Mouse (Mus musculus): ENCODE data around the gene Tldc2. TPM values are rescaled to one million over a fixed set of nuclear protein-coding genes. Genes with fewer than 3 reads are reported as not detected.

Tldc2 gene
- polyA plus RNA-seq, 1 experiment from 2014 or later: not detected

DNA sequence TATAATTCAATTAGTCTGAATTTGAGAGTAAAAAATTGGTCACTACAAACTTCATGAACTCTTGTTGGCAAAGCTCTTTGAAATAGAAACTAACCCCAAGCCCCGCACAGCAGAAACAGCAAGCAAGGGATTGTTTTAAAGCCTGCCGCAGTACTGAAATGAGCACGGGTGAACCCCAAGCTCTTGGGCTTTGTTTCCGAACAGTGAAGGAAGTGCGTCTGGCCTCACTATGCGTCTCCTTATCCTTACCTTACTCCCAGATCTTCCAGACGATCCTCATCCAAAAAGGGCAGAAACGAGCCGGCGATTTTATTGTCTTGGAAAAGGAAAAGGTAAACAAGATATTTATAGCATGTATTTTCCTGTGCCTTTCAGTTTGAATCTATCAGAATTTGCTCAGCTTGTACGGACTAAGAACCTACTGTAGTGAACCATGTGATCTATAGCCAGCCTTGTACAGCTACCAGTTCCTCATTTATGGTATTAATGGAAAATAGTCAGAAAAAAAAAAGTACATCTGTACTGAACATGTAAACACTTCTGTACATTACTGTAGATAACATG is 42.8 kb downstream of the Tldc2 start:
- Histone ChIP-seq H3K9me3 (replicated peaks) (no peaks in the 10 kb centered on the region), H3K9ac (no peak overlapping the region), H3K27me3 (no peaks in the 10 kb centered on the region), H3K4me1 (replicated peaks) (peaks cover 49% of the 10 kb centered on the region), H3K4me3 (replicated peaks) (peak overlapping the region; percentile 3), H3K36me3 (replicated peaks) (peaks cover 29% of the 10 kb centered on the region; the same call in 1 of the 2 replicates), H3K27ac (replicated peaks) (peak overlapping the region; percentile 35; the same call in 1 of the 2 replicates), H3K4me2 (peak overlapping the region; percentile 42)
- no peak for ATAC-seq (ENCODE audit: insufficient read depth)
- 37% methylated on average over 11 of the region's 11 CpGs for WGBS (ENCODE audit: insufficient replicate concordance)

DNA sequence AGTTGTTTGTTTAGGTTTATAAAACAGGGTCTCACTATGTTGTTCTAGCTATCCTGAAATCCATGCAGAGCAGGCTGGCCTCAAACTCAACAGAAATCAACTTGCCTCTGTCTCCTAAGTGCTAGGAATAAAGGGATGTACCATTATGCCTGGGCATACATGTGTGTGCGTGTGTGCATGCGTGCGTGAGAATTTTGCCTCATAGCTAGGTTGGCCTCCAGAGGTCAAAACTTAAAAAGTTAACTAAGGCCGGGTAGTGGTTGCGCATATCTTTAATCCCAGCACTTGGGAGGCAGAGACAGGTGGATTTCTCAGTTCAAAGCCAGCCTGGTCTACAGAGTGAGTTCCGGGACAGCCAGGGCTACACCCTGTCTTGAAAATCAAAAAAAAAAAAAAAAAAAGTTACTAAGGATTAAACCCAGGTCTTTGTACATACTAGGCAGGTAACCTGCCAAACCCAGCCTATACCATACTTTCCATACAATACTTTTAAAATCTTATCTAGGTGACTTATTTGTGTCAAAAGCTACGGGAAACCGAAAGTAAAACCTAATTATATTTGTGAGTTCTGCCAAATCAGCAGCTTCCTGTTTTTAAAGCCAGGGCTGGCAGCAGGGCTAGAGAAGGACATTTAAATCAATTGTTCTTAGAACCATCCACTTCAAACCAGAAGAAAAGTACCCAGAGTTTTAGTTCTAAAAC is 44.1 kb downstream of the Tldc2 start:
- Histone ChIP-seq H3K9ac (peak overlapping the region; percentile 22), H3K27me3 (no peaks in the 10 kb centered on the region), H3K9me3 (replicated peaks) (no peaks in the 10 kb centered on the region), H3K4me2 (peak overlapping the region; percentile 68), H3K4me1 (replicated peaks) (peaks cover 57% of the 10 kb centered on the region), H3K27ac (replicated peaks) (peak overlapping the region; percentile 65), H3K4me3 (replicated peaks) (peak overlapping the region; percentile 57), H3K36me3 (replicated peaks) (peaks cover 19% of the 10 kb centered on the region; the same call in 1 of the 2 replicates)
- WGBS (ENCODE audit: insufficient replicate concordance): 40% methylated on average over 8 of the region's 8 CpGs
- ATAC-seq (ENCODE audit: insufficient read depth): no peak

DNA sequence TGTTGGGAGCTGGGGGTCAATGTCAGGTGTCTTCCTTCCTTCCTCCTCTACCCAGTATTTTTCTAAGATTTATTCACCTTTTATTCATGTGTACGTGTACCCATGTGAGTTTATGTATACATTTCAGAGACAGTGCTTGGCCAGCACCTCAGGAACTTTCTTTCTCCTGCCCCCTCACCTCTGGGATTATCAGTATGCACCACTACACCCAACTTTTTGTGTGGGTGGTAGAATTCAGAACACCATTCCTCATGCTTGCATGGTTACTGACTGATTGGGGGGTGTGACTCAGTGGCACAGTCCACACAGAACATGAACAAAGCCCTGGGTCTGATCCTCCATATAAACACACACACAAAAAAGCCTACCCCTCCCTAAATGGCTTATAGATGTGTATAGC is 45.2 kb downstream of the Tldc2 start:
- WGBS (ENCODE audit: insufficient replicate concordance): 73% methylated on average over 1 of the region's 1 CpGs
- Histone ChIP-seq H3K27ac (replicated peaks) (peak overlapping the region; percentile 60), H3K36me3 (replicated peaks) (peaks cover 8% of the 10 kb centered on the region; the same call in 1 of the 2 replicates), H3K9me3 (replicated peaks) (no peaks in the 10 kb centered on the region), H3K4me2 (peak overlapping the region; percentile 6; the same call in 1 of the 2 replicates), H3K9ac (no peak overlapping the region), H3K4me3 (replicated peaks) (0 out of 2 replicates have a peak overlapping the region, but pooled peaks have one; percentile 0), H3K4me1 (replicated peaks) (peaks cover 66% of the 10 kb centered on the region), H3K27me3 (no peaks in the 10 kb centered on the region)
- no peak for ATAC-seq (ENCODE audit: insufficient read depth)

DNA sequence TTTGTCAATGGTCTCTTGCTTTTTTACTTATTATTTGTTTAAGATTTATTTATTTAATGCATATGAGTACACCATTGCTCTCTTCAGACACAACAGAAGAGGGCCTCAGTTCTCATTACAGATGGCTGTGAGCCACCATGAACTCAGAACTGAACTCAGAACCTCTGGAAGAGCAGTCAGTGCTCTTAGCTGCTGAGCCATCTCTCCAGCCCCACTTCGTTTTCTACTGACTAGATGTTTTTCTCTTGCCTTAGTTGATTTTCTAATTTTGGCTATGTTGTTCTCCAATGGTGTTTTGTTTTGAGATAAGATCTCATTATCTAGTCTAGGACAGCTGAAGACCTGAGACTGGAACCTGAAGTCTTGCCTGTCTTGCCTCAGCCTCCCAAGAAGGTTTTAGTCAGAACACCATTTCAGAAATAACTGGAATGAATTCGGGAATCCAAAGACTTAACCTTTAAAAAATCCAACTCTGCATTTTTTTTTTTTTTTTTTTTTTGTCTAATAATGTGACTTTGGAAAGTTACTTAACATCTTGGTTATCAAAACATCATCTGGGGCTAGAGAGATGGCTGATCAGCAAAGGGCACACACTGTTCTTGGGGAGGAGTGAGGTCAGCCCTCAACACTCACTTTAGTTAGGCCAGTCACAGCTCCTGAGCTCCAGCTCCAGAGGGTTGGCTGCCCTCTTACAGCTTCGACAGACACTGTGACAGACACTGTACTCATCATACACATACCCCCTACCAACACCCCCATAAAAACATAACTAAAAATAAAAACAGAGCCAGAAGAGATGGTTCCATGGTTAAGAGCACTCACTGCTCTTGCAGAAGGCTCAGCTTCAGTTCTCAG is 46.1 kb downstream of the Tldc2 start:
- no peak for ATAC-seq (ENCODE audit: insufficient read depth)
- Histone ChIP-seq H3K27ac (replicated peaks) (peak overlapping the region; percentile 53), H3K9me3 (replicated peaks) (no peaks in the 10 kb centered on the region), H3K9ac (no peak overlapping the region), H3K4me1 (replicated peaks) (peaks cover 68% of the 10 kb centered on the region), H3K4me2 (peak overlapping the region; percentile 96), H3K4me3 (replicated peaks) (0 out of 2 replicates have a peak overlapping the region, but pooled peaks have one; percentile 20), H3K36me3 (replicated peaks) (0 out of 2 replicates have a peak, but pooled peaks cover 3% of the 10 kb centered on the region), H3K27me3 (no peaks in the 10 kb centered on the region)
- whole genome bisulfite sequencing (ENCODE audit: insufficient replicate concordance): 69% methylated on average over 3 of the region's 3 CpGs

DNA sequence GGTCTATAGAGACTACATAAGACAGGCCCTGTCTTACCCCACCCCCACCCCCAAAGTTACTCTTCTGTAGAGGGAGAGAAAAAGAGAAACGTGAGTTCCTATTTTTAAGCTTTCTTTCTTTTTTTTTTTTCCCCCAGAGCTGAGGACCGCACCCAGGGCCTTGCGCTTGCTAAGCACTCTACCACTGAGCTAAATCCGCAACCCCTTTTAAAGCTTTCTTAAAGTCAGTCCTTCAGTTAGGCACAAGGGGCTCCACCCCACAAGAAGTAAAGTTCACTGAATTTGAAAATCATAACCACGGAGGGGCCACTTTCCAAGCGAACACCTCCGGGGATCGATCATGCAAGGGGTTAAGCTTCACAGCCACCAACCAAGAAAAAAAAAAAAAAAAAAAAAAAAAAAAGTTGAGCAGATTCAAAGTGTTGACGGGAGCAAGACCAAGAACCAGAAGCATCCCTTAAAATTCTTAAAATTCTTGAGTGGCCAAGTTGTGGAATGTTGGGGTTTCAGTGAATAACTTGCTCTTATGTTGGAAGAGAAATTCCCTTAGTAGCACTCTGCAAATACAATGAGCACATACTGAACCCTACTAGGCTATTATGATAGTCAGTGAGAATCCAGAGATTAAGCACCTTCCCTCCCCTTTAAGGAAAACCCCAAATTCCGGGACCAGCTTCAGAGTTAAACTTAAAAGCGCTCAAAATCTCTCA is 47.1 kb downstream of the Tldc2 start:
- Histone ChIP-seq H3K4me1 (replicated peaks) (peaks cover 69% of the 10 kb centered on the region), H3K27ac (replicated peaks) (peak overlapping the region; percentile 92), H3K9ac (peak overlapping the region; percentile 85), H3K4me2 (peak overlapping the region; percentile 96), H3K27me3 (no peaks in the 10 kb centered on the region), H3K4me3 (replicated peaks) (peak overlapping the region; percentile 82), H3K36me3 (replicated peaks) (no peaks in the 10 kb centered on the region), H3K9me3 (replicated peaks) (no peaks in the 10 kb centered on the region)
- ATAC-seq (ENCODE audit: insufficient read depth): no peak
- WGBS (ENCODE audit: insufficient replicate concordance): 7% methylated on average over 11 of the region's 11 CpGs

DNA sequence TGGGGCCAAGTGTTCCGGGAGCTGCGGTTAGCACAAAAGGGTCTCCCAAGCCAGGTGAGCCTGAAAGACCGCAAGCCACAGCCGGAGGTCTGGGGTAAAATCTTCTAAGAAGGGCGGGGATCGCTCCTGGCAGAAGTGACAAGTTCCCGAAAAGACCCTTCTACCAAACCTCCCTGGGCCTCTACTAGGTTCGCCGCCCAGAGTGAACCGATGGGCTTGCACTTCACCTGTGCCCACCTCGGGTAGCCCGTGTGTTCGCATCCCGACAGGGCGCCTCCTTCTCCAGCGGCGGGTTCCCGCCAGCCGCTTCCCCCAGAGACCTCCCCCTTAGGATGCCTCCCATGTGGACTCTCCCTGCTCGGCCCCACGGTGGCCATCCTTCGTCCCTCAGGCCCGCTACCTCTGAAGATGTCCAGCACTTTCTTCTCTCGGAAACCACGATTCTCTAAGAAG is 47.6 kb downstream of the Tldc2 start:
- Histone ChIP-seq H3K4me1 (replicated peaks) (peaks cover 68% of the 10 kb centered on the region), H3K9ac (peak overlapping the region; percentile 85), H3K4me2 (peak overlapping the region; percentile 96), H3K27ac (replicated peaks) (peak overlapping the region; percentile 92), H3K4me3 (replicated peaks) (peak overlapping the region; percentile 82), H3K36me3 (replicated peaks) (no peaks in the 10 kb centered on the region), H3K9me3 (replicated peaks) (no peaks in the 10 kb centered on the region), H3K27me3 (no peaks in the 10 kb centered on the region)
- peak; percentile 56 for ATAC-seq (ENCODE audit: insufficient read depth)
- under 1% methylated on average over 25 of the region's 25 CpGs for WGBS (ENCODE audit: insufficient replicate concordance)

DNA sequence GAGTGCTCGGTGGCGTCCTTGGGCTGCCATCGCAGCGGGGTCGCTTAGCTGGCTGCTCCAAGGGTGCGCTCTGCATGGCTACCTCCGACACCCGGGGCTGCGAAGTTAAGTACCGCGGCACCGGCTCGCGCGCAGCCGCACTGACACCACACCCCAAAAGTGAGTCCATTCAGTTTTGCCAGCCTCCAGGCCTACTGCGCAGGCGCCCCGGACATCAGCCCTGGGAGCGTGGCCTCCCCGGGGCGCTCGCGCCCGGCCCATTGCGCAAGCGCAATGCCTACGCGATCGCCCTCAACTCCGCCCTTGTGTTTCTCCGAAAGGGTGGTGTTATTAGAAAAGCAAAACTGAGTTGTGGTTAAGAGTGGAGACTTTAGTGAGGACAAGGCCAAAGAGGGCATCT is 48.2 kb downstream of the Tldc2 start, which contains the start of gene Samhd1:
TSS of gene Samhd1 (minus strand) at position 252 of the 400 bp plus-strand sequence.
- ATAC-seq (ENCODE audit: insufficient read depth): peak; percentile 96
- H3K27ac ChIP-seq (replicated peaks): peak within 1 kb of the TSS; percentile 92
- WGBS (ENCODE audit: insufficient replicate concordance): under 1% methylated on average over 32 of the region's 32 CpGs
- no peaks in the 10 kb centered on the region for H3K27me3 ChIP-seq
- H3K4me2 ChIP-seq: peak within 1 kb of the TSS; percentile 96
- H3K36me3 ChIP-seq (replicated peaks): no peaks in the 10 kb centered on the region
- peak within 1 kb of the TSS; percentile 82 for H3K4me3 ChIP-seq (replicated peaks)
- H3K9me3 ChIP-seq (replicated peaks): no peaks in the 10 kb centered on the region
- H3K4me1 ChIP-seq (replicated peaks): peaks cover 65% of the 10 kb centered on the region
- H3K9ac ChIP-seq: peak within 1 kb of the TSS; percentile 85

DNA sequence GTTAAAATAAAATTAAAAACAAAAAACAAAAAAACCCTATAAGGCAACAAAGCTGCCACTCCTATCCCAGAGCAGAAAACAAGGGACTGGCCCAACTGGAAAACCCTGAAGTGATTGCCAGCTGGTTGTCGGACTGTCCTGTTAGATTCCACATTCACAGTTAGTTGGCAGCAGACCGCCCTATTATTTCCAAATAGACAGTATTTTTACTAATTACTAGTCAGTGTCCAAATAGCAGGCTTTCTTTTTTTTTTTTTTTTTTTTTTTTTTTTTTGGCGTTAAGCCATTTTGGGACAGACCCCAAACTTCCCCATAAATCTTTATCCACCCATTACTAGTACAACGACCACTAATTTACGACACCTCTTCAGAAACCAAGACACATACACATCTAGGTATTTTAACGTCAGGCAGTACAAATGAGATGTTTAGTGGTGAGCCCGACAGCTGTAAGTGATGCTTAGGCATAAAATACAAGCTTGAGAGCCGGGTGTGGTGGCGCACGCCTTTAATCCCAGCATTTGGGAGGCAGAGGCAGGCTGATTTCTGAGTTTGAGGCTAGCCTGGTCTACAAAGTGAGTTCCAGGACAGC is 48.8 kb downstream of the Tldc2 start:
- peak overlapping the region; percentile 92 for H3K27ac ChIP-seq (replicated peaks)
- no peak for ATAC-seq (ENCODE audit: insufficient read depth)

DNA sequence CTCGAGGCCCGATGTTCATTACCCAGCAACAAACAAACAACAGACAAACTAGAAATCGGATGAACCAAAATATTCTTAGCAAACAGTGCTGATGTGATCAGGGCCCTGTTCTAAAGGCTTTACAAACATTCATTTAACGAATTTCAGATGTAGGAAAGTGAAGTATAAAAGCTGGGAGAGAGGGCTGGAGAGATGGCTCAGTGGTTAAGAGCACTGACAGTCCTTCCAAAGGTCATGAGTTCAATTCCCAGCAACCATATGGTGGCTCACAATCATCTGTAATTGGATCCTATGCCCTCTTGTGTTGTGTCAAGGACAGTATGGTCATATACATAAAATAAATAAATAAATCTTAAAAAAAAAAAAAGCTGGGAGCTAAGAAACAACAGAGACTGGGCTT is 49.3 kb downstream of the Tldc2 start:
- H3K36me3 ChIP-seq (replicated peaks): no peaks in the 10 kb centered on the region
- H3K4me1 ChIP-seq (replicated peaks): peaks cover 57% of the 10 kb centered on the region
- ATAC-seq (ENCODE audit: insufficient read depth): no peak
- H3K4me2 ChIP-seq: no peak overlapping the region
- H3K27me3 ChIP-seq: no peaks in the 10 kb centered on the region
- no peak overlapping the region for H3K4me3 ChIP-seq (replicated peaks)
- 82% methylated on average over 4 of the region's 4 CpGs for WGBS (ENCODE audit: insufficient replicate concordance)
- peak overlapping the region; percentile 92; the same call in 1 of the 2 replicates for H3K27ac ChIP-seq (replicated peaks)
- H3K9ac ChIP-seq: no peak overlapping the region
- H3K9me3 ChIP-seq (replicated peaks): no peaks in the 10 kb centered on the region

More for the DNA sequence above, 48.8 kb downstream of the Tldc2 start:
- Histone ChIP-seq H3K4me3 (replicated peaks) (peak overlapping the region; percentile 82), H3K9me3 (replicated peaks) (no peaks in the 10 kb centered on the region), H3K4me2 (peak overlapping the region; percentile 96), H3K4me1 (replicated peaks) (peaks cover 62% of the 10 kb centered on the region), H3K27me3 (no peaks in the 10 kb centered on the region), H3K9ac (peak overlapping the region; percentile 33; the same call in 1 of the 2 replicates), H3K36me3 (replicated peaks) (no peaks in the 10 kb centered on the region)
- WGBS (ENCODE audit: insufficient replicate concordance): 79% methylated on average over 10 of the region's 10 CpGs

DNA sequence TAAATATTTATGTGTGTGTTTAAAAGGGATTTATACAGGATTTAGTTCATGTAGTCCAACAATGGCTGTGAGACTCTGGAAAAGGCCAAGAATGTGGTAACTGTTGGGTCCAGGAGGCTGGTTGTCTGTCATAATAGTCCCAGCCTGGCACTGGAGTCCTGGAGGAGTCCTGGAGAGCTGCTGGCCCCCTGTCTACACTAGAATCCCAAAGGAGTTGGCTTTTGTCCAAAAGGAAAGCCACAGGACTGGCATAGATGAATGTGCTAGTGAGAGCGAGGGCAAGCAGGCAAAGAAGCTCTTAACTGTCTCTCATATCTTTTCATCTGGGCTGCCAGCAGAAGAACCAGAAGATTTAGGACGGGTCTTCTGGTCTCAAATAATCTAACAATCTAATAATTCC is 49.8 kb downstream of the Tldc2 start:
- ATAC-seq (ENCODE audit: insufficient read depth): no peak
- Histone ChIP-seq H3K27ac (replicated peaks) (peak overlapping the region; percentile 41), H3K4me3 (replicated peaks) (no peak overlapping the region), H3K36me3 (replicated peaks) (no peaks in the 10 kb centered on the region), H3K9me3 (replicated peaks) (no peaks in the 10 kb centered on the region), H3K4me1 (replicated peaks) (peaks cover 55% of the 10 kb centered on the region), H3K9ac (no peak overlapping the region), H3K4me2 (no peak overlapping the region), H3K27me3 (no peaks in the 10 kb centered on the region)
- WGBS (ENCODE audit: insufficient replicate concordance): 53% methylated on average over 2 of the region's 2 CpGs
